Mouse (Mus musculus): Measurements from ENCODE around the gene Morf4l2. TPM values are rescaled to one million over a fixed set of nuclear protein-coding genes. Genes with fewer than 3 reads are reported as not detected.
"Not testable (repeated sequence)": the region's sequence is repeated elsewhere in the genome, so short reads cannot be mapped to it uniquely, and the experiment has no call there.

Morf4l2 gene
- polyA plus RNA-seq (2017; shearing (Covaris generic)): 10 to 100 TPM; 77.6 to 81.5 (median 78.3) TPM

- no peak for ATAC-seq
Observed at GRCm38 (mm10) chrX:136743459-136743858, at the start of gene Morf4l2. Morf4l2 (minus strand) TSS chrX:136743690.

DNA sequence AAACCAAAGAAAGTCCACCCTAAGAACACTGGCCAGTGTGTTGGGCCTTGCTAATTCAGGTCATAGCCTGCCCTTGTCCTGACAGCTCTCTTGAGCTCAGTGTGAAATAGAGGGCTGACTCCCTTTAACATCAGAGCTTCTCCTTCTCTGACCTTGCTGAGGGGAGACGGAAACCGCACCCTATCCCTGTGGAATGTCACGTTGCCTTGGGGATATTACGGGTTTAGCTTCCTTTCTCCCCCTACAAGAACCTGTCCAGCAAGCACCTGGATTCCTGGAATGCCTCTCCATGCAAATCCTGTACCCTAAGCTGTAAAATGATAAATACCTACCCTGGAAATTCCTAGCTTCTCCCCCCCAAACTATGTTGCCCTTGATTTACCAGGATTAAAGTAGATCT, 46.0 kb upstream of the Morf4l2 start:
- ATAC-seq: no peak

GRCm38 (mm10) chrX:136780041-136780440, 36.6 kb upstream of the Morf4l2 start, which contains the start of gene Glra4:
Glra4 (minus strand) TSS chrX:136780141.
- ATAC-seq: no peak

GRCm38 (mm10) chrX:136779262-136779661, 35.8 kb upstream of the Morf4l2 start:
- no peak for ATAC-seq

DNA sequence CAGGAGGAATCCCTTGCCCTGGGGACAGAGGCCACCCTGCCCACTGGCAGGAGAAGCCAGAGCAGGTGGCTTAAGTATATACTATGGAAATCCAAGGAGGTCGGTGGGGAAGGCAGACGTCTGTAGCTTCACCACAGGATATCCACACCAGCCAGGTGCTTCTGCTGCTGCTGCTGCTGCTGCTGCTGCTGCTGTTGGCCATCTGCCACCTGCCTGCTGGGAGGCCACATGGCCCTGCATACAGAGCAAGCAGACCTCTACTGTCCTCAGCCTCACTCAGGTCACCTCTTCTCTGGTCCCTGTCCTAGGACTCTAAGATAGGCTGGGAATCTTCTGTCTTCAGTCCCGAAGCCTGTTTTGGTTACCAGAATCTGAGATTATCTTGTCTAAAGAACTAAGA, 34.6 kb upstream of the Morf4l2 start:
- no peak for ATAC-seq

DNA sequence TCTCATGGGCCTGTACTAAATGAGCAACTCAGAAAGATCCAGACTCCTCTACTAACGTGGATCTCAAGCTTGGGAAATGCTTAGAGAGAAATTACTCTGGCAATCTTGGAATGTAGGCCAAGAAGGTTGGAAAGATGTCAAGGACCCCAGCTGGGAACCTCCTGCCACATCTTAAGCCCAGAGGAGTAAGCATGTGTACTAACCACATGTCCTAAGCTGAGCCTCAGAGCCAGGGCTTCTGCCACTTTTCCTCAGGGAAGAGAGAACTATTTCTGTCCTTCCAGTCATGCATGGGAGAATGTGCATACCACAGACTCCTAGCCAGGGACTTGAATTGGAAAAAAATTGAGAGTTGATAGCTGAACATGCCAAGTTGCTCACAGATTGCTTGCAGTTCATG, 29.5 kb upstream of the Morf4l2 start:
- ATAC-seq: no peak

DNA sequence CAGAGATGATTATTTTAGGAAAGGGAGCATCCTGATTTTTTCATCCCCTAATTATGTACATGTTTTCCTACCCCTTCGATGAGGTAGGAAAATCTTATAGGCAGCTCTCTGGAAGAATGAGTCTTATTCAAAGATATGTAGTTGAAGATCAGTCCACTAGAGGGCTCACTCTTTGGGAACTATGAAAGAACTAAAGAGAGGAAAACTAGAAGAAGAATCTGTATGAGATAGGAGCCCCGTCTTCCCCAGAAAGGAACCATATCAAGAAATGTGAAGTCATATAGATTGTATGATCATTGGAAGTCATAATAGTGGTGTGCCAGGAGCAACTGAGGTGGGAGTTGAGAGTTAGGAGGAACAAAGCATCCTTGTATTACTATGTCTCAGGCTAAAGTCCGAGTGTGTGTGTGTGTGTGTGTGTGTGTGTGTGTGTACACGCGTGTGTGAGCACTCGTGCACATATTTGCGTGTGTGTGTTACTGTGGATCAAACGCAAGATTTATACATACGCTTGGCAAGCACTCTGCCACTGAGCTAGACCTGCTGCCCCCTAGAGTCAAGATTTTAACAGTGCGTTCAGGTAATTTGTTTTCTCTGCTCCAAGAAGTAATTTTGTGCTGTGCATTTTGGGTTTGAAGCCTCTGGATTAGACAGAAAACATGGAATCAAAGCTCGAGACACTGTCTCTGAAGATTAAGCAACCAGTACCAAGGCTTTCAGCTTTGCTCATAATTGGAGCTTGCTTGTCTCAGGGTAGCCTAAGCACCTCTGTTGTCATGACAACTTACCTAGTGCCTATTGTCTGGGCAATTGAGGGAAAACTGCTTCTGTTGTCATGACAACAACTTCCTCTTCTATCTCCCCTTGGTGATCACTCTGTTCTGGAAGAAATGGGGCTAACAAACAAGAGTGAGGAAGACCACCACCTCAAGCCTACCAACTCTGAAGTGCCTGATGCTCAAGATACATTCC, 17.9 kb upstream of the Morf4l2 start:
- ATAC-seq: peak; percentile 58

DNA sequence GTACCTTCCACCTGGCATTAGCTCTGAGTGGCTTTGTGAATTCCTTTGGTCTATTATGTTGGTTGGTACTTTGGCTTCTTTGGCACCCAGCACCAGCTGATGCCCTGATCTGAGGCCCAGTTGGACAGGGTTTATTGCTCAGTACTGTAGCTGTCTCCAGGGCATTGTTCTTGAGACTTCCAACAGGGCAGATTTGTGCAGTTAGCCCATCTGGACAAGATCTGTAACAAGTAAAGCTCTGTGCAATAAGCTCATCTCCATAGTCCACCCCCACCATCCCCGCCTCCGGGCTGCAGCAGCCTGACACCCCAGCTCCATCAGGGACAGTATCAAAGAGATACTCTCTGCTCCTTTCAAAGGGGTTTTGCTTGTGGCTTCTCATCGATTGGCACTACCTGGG, 12.0 kb upstream of the Morf4l2 start:
- ATAC-seq: no peak

GRCm38 (mm10) chrX:136749329-136749728, 5.8 kb upstream of the Morf4l2 start:
- no peak for ATAC-seq

DNA sequence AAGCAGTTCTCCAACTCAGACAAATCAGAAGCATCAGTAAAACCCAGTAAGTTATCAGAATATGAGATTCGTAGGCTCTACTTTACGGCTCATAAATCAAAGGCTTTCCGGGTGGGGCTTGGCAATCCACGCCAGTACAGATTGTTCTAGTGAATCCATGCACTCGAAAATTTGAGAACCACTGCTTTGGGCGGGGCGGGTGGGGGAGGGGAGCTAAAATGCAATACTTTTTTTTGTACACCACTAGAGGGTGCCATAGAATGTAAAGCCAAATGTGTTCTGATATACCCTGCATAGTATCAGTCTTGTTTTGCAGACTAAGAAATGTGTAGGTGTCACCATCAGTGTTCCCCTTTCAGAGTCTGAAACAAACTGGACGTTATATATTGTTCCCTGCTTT, 1.2 kb upstream of the Morf4l2 start:
- ATAC-seq: no peak

GRCm38 (mm10) chrX:136742661-136743103, 808 bp downstream of the Morf4l2 start:
- ATAC-seq: no peak

DNA sequence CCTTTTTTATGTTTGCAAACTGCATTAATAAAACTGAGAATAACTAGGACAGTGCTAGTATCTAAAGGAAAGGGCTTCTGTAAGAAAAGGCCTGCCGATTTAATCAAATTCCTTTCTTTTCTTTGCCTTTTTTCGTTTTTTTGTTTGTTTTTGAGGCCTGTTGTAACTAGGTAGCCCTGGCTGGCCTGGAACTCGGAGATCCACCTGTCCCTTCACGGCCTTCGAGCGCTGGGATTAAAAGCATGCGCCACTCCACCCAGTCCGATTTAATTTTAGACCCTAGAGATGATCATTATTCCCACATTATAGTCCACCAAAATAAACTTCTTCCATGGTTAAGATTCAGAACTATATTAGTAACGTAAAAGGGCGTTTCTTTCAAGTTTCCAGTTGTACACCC, 1.2 kb downstream of the Morf4l2 start:
- ATAC-seq: no peak

- peak; percentile 36 for ATAC-seq
Observed at GRCm38 (mm10) chrX:136741651-136742201, 1.8 kb downstream of the Morf4l2 start.

DNA sequence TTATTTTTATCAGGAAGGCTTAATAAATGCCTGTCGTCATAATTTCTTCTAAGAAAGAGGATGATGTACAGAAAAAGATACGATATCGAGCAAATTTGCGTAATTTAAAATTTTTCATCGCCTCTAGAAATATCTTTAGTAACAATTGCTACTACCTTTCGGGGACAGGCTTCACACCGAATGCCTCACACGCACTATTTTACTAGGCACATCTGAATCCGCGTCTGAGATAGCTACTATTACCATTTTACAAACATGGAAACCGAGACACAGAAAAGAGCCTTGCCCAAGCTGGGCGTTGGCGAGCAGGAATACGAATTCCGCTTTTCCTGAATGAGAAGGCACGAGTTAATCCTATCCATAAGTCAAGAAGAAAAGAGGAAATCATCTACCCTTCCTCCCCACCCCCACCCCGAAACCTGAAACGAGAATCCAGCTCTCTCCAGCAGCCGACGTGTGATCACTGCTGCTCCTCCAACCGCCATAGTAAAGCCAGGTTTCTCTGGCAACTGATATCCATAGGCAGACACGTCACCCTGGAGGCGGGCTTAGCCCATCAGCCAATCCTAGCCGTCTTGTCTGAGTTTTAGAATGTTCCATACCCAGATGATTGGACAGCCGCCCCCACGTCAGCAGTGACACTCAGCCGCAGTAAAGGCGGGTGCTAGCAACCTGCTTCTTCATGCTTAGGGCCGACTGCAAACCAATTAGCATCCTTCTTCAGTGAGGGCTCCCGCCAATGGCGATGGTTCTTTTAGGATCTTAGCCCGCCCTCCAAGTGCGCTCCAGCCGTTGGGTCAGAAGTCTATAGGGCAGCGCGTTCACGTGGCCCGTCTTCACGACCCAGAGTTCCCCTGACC, 2.5 kb downstream of the Morf4l2 start:
- ATAC-seq: peak; percentile 87

DNA sequence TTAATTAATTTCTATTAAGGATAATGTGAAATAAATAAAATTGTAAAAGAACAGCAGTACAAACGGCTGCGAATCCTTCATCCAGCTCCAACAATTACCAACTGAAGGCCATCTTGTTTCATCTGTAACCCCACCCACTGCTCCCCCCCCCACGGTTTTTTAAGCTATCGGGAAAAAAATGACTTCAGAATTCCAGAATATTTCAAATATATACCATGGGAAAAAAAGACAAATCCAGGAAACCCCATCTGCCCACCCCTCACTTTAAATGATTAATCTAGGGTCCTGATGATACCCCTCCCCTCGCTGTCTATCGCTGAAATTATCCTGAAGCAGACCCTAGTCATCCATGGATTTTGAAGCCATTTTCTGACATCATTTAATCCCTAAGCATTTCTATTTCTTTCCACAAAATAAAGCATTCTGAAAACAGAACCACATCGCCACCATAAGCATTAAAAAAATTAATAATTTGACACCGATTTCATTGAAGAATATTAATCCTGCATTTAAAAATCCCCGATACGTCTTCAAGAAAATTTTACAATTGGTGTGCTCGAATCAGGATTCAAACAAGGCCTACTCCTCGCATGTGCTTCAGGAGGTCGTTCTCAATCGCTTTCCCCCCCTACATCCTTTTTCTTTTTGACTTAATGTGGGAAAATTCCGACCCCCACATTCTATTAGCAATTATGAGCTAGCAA, 3.3 kb downstream of the Morf4l2 start:
- ATAC-seq: no peak

GRCm38 (mm10) chrX:136732016-136732415, 11.5 kb downstream of the Morf4l2 start:
- ATAC-seq: no peak

DNA sequence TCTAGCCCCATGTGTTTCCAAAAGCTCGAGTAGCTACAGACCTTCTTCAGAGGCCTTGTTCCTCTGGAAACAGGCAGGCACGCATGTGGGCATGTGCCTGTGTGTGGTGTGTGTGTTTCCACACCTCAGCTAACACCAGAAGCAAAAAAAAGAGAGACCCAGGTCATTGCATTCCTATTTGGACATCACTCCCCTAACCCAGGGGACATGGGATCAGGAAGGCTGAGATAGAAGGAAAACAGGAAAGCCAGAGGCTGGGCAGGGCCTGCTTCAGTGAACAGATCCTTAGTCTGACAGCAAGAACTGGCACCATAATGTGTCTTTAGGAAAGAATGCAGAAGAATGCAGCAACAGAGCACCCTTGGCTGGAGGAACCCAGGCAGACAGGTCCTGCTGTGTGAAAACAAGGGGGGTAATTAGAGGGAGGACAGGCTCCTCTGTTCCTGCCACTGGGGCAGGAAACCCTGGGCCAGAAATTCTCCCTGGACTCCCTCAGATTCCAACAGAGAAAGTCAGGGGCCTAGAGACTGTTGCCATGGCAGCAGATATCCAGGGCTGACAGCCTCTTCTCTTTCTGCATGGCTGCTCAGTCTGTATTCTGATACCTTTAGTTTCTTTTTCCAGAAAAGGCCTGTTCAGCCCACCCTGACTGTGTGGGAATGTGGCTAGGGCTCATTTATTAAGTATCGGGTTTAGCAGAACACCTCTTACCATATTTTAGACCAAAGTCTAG, 28.6 kb downstream of the Morf4l2 start:
- not testable (repeated sequence) for ATAC-seq

DNA sequence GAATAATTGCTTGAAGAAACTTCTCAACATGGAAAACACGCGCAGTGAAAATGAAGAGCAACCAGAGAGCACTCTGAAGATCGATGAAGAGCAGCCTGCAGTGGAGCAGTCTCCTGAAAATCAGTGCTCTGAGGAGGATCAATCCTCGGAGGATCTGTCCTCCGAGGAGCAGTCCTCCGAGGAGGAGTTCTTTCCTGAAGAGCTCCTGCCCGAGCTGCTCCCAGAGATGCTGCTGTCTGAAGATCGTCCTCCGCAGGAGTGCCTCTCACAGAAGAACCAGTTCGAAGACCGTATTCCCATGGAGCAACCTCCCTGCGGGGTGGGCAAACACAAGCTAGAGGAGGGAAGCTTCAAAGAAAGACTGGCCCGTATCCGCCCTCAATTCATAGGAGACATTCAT, 34.7 kb downstream of the Morf4l2 start:
- no peak for ATAC-seq

GRCm38 (mm10) chrX:136708168-136708681, 35.3 kb downstream of the Morf4l2 start:
- ATAC-seq: peak; percentile 43

DNA sequence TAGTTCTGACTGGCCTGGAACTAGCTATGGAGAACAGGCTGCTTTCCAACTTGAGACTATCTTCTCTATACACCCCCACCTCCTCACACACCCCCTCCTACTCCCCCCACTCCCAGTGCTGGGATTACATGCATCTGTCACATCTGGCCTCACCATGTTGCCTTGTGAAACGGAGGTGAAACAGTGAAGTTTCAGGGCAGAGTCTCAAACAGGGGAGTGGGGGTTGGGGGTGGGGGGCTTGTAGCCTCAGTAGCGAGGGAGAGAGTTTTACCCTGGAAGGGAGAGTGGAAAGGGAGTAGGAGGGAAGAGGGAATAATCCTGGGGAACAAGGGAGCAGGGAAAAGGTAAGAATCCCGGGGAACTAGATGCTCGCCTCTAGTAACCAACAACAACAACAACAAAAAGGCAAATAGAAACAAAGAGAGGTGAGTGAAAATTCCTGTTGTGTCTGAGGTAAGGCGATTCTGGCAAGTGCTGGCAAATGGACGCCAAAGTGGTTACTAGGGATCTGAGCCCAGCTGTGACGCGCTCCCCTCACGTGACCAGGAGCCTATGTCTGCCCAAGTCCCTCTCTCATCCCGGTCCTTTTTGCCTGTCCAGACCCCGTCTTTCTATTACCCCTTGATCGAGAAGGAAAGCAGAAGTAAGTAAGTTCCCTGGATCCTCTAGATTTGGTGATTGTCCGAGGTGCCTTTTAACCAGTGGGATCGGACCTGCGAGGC, 35.9 kb downstream of the Morf4l2 start, which contains the start of gene Tceal1:
Tceal1 (plus strand) TSS at position 537 of the 722 bp plus-strand sequence.
- no peak for ATAC-seq

Data from inflammation-experienced regulatory T-cells, adult 6 months (primary cell).